Mouse (Mus musculus): ENCODE results near the gene Ppp1r21.

Gene Ppp1r21

GRCm38 (mm10) chr17:88574811-88575210, 44.9 kb downstream of the Ppp1r21 start:
- no peak for DNase-seq (ENCODE audit: inconsistent ontology term)

- DNase-seq (ENCODE audit: inconsistent ontology term): no peak
Observed at GRCm38 (mm10) chr17:88578522-88579242, 48.8 kb downstream of the Ppp1r21 start.

GRCm38 (mm10) chr17:88580556-88580955, 50.6 kb downstream of the Ppp1r21 start:
- no peak for DNase-seq (ENCODE audit: inconsistent ontology term)

GRCm38 (mm10) chr17:88581511-88582021, 51.6 kb downstream of the Ppp1r21 start:
- no peak for DNase-seq (ENCODE audit: inconsistent ontology term)

- no peak for DNase-seq (ENCODE audit: inconsistent ontology term)
Observed at GRCm38 (mm10) chr17:88582999-88583398, 53.1 kb downstream of the Ppp1r21 start.

GRCm38 (mm10) chr17:88583411-88583810, 53.5 kb downstream of the Ppp1r21 start:
- no peak for DNase-seq (ENCODE audit: inconsistent ontology term)

GRCm38 (mm10) chr17:88587371-88587770, 57.5 kb downstream of the Ppp1r21 start:
- no peak for DNase-seq (ENCODE audit: inconsistent ontology term)

- no peak for DNase-seq (ENCODE audit: inconsistent ontology term)
Observed at GRCm38 (mm10) chr17:88588228-88588627, 58.3 kb downstream of the Ppp1r21 start.

- DNase-seq (ENCODE audit: inconsistent ontology term): no peak
Observed at GRCm38 (mm10) chr17:88590251-88590650, 60.3 kb downstream of the Ppp1r21 start.

GRCm38 (mm10) chr17:88595071-88595470, 65.2 kb downstream of the Ppp1r21 start:
- DNase-seq (ENCODE audit: inconsistent ontology term): peak; percentile 81

- peak; percentile 6 for DNase-seq (ENCODE audit: inconsistent ontology term)
Observed at GRCm38 (mm10) chr17:88596068-88596467, 66.2 kb downstream of the Ppp1r21 start.

- no peak for DNase-seq (ENCODE audit: inconsistent ontology term)
Observed at GRCm38 (mm10) chr17:88596544-88597221, 66.8 kb downstream of the Ppp1r21 start.

- DNase-seq (ENCODE audit: inconsistent ontology term): peak; percentile 90
Observed at GRCm38 (mm10) chr17:88597222-88598055, 67.5 kb downstream of the Ppp1r21 start, which contains the start of gene Ston1. Gene Ston1, plus strand, starts transcription at chr17:88597684.

- no peak for DNase-seq (ENCODE audit: inconsistent ontology term)
Observed at GRCm38 (mm10) chr17:88598056-88598420, 68.1 kb downstream of the Ppp1r21 start.

- DNase-seq (ENCODE audit: inconsistent ontology term): peak; percentile 74
Observed at GRCm38 (mm10) chr17:88598570-88599368, 68.9 kb downstream of the Ppp1r21 start.

- DNase-seq (ENCODE audit: inconsistent ontology term): no peak
Observed at GRCm38 (mm10) chr17:88600492-88601026, 70.6 kb downstream of the Ppp1r21 start.

GRCm38 (mm10) chr17:88603943-88604342, 74.0 kb downstream of the Ppp1r21 start:
- no peak for DNase-seq (ENCODE audit: inconsistent ontology term)

GRCm38 (mm10) chr17:88606056-88606455, 76.1 kb downstream of the Ppp1r21 start:
- DNase-seq (ENCODE audit: inconsistent ontology term): no peak

GRCm38 (mm10) chr17:88609361-88609760, 79.4 kb downstream of the Ppp1r21 start:
- DNase-seq (ENCODE audit: inconsistent ontology term): no peak

- DNase-seq (ENCODE audit: inconsistent ontology term): no peak
Observed at GRCm38 (mm10) chr17:88611057-88611456, 81.1 kb downstream of the Ppp1r21 start.

- DNase-seq (ENCODE audit: inconsistent ontology term): no peak
Observed at GRCm38 (mm10) chr17:88613172-88613571, 83.3 kb downstream of the Ppp1r21 start.

Data from Muller cell, postnatal 12 days (primary cell).